Mouse (Mus musculus) heart, postnatal 25 days (tissue): ENCODE measurements around the gene Chd3. TPM values are rescaled to one million over a fixed set of nuclear protein-coding genes. Genes with fewer than 3 reads are reported as not detected.

Experiments used
- DNase-seq: peaks from one replicate; pipeline ENCODE4 v3.0.0; 2022; ENCODE audit warnings: low spot score
- intact Hi-C: fragments of 180-260 bp; cut with DNase I; formaldehyde crosslinking; loops from one replicate; pipeline ENCODE4 v1.15.1; 2025
- total RNA-seq, 2 experiments: library from RNA; stranded (reverse); gene quantifications; 2 replicates each; pipeline ENCODE4 v1.2.3; 2021

Gene Chd3
- total RNA-seq = 10 to 100 TPM; 26.4 to 27.9 TPM

DNA sequence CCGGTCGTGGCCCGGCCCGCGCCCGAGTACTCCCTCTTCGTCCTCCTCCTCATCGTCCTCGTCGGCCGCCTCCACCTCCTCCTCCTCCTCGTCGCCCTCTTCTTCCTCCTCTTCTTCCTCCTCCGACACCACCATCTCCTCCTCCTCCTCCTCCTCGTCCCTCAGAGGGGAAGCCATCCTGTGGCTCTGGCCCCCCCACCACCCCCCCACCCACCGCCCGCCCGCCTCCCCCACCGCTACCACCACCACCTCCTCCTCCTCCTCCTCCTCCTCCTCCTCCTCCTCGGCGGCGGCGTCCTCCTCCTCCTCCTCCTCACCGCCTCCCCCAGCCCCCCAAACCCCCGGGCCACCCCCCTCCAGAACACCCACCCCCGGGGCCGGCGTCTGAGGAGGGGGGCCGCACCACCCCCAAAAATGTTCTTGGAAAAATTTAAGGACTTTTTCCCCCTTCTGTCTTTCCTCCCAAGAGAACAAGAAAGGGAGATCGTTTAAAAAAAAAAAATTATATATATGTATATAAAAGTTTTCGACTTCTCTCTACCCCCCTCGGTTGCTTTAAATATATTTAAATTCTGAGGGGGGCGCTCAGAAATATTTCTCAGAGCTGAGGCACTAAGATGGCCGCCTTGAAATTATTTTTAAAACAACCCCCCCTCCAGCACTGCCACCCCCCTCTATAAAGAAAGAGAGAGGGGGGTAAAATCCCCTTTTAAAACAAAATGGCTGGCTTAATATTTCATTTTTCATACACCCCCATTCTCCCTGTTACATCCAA, at the start of gene Chd3:
TSS of gene Chd3 (minus strand) at position 192 of the 775 bp plus-strand sequence.
- intact Hi-C loops = no loop called here
- no peak for DNase-seq

DNA sequence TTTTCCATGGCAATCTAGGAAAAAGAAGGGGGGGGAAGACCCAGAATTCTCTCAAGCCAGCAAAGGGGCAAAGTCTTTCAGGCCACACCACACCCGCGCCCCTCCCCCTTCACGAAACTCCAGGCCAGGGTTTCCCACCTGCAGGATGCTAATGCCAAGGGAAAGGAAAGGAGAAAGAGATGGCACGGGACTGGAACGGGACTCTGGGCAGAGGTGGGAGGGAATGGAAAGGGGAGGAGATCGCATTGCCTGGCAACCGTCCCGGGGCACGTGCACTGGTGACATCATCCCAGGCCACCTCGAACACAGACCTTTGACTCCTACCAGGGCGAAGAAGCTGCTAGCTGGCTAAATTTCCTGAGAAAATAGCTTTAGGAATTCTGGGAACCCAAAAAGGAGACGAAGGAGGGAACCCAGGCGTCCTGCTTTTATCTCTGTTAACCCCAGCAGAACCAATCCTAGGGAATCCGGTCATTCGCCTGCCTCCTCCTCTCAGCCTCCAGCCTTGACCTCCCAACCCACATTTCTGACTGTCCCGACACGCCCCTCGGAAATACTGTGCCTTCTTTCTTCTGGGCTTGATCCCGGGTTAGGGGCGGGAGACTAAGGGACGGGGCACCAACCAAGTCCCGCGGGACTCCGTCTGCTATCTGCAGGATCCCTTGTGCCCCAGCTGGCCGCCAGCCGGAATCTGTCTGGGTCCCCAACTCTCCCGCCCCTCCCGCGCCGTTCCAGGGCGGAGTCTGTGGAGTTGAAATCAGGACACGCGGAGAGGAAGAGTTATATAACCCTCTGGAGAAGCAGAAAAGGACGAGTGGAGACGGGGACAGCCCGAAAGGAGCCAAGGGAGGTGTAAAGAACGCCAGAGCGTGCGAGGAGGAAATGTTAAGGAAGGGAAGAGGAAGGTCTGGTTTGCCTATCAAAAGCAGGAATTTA, 48.5 kb upstream of the Chd3 start:
- intact Hi-C loops = loop anchor here (1.0 kb wide), 1 partner anchor 7 kb away; no protein-coding TSS in a partner anchor
- DNase-seq = peak; percentile 92

DNA sequence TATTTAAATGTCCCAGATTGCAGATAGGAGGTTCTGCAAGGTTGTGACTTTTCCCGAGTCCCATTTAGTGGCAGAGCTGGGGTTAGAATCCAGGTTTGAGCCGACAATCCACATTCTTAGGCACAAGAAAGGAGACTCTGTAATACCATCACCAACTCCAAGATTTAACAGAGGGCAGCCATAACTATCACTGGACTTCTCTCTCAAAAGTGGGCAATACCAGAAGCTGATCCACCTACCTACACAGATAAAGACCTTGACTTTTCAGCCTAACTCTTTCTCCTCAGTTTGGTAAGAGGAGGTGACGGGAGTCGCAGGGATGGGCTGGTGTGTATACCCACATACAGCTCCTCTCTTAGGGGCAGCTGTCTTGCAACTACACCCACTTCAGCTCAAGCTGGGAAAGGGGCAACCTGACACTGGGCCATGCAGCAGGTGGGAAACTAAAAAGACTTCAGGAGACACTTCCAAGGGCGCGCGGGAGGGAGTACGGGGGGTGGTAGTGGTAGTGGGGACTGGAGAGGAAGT, 47.8 kb upstream of the Chd3 start:
- no peak for DNase-seq
- intact Hi-C loops = no loop called here

DNA sequence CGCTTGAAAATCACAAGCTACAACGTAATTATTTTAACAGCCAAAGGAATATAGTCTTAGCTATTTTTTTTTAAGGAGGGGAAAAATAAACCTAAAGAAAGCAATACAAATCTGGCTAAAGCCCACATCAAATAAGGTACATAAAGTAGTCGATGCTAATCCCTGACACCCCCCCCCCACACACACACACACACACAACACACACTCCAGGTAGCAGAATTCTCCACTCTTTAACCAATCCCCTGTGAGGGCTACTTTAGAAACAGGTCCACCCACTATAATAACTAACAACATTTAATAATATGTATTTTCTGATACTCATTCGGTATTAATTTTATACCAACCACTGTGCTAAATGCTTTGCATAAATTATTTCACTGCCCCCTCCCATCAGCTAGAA, 47.3 kb upstream of the Chd3 start:
- intact Hi-C loops = no loop called here
- DNase-seq = no peak

DNA sequence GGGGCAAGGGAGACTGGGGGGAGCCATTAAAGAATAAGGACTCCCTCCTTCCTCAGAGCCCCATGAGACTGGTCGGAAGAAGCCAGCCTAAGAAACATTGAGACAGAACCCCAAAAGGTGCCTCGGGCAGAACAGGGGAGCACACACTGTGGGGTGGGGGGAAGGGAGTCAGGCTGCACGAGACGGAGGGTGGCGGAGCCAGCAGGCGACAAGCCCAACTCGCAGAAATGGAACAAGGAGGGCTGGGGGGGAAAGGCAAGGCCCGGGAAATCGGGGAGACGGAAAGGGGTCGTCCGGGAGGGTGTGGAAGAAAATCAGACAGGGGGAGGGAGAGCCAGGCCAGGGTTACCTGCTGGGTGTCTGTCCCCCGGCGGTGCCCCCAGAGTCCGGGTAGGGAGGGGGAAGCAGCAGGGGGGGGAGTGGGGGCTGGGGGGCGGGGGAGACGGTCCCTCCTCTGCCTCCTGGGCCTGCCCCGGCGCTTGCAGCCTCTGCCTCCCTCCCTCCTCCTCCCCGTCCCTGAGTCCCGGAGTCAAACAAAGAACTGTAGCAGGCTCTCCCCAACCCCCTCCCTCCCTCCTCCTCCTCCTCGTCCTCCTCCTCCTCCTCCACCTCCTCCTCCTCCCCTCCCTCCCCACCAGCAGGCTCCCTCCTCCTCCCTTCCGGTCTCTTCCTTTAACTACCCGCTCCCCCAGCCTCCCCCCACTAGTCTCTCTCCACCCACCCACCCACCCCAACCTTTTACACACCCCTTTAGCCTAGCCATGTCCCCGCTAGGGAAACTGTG, 46.7 kb upstream of the Chd3 start:
- intact Hi-C loops = no loop called here

DNA sequence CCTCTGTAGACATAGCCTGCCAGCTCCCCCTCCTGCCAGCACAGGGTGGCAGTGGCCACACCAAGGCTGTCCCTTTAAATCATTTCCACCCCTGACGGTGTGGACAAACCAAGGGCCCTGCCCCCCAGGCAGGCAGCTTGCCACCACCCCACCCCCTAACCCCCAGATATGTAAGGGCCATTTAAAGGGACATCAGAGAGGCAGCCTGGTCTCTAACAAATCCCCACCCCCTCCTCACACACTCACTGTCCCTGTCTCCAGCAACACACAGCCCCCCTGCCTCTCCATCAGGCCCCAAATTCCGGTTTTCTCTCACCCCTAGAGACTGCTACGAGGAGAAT, 46.1 kb upstream of the Chd3 start:
- intact Hi-C loops = no loop called here
- DNase-seq = peak; percentile 43

More for the DNA sequence above, 46.7 kb upstream of the Chd3 start:
- no peak for DNase-seq

DNA sequence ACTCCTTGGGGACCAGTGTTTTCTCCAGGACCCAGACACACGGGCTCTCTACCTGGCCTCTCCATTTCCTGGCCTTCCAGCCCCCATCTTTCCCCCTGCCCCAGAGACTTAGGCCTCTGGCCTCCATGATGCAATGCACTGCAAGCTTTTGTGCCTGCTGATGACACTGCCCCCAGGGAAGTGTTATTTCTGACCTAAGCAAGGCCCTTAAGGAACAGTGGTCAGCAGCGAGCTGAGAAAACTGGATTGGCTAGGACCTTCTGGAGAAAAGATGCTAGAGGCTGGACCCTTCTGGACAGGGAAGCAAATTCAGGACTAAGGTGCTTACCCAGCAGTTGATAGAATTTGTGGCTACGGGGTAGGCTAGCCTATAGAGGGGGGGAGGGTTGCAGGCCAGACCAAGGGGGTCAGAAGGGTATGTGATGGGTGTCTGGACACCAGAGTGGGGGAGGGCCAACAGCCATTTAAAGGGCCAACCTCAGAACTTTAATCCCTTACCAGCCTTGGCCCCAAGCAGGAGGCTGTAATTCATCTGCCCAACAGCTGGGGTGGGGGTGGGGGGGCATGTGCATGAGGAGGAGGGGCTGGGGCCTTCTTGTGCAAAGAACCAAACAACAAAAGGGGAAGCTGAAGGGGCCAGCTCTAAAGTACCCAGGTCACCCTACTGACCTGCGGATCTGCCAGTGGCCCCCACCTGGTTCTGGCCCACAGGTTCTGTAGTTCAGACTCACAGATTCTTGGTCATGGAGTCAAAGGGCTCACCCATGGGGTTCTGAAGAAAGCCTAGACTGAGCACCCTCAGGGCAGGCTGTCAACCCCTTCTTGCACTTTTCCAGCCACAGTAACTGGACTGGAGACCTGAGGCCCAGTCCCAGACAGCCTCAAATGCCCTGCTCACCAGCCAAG, 45.5 kb upstream of the Chd3 start:
- no peak for DNase-seq
- intact Hi-C loops = no loop called here

DNA sequence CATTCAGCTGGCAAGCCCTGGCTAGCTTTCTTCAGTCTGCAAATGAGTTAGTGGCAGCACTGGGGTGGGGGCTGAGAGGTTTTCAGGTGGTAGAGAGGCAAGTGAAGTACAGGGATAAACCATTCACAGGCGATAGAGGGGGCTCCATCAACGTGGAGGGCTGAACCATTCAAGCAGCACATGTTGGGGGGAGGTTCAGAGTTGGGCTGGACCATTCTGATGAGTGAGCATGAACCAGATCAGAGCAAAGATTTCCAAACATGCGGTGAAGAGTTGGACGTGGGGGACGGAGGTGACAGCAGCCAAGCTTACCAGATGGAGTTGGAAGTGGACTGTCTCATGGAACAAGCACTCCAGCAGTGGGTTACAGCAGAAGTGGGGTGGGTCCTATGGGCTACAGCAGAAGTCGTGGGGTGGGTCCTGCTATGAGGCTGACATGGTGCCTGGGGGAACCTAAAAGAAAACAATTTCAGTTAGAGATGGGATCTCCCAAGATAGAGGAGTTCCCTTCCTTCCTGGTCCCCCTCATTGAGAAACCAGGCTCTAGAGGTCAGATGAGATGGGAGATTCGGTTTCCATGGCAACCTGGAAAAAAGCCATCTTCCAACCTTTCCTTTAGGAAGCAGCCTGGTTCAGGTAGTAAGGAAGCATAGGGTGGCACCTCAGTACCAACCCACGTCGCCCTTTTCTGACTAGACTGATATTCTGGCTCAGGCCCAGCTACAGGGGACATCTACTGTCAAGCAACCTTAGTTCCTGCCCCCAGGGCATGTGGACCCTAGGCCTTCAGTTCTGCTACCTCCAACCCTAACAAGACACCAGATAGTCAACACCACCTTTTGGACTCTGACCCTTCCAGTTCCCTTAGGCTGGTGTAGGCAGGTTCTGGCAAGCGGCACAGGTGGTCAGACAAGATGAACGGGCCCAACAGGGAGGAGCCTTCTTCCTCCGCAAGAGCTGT, 44.3 kb upstream of the Chd3 start, which contains the start of gene Kdm6b:
TSS of gene Kdm6b (minus strand) at position 455 of the 961 bp plus-strand sequence.
- no peak for DNase-seq
- intact Hi-C loops = no loop called here

DNA sequence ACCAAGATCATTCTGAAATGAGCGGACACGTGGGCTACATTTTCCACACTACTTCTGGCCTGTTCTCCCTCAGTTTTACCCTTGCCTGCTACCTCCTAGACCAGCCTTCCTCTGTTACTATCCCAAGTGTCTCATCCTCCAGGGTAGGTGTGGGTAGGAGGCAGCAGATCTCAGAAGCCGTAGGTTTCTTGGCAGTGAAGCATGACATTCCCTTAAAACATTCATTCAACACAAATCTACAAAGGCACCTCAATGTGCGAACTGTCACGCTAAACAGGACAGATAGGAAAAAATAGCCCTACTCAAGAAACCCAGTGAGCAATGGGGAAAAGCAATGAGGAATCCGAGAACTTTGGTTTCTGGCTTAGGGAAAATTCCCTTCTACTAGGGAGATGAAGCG, 43.3 kb upstream of the Chd3 start:
- intact Hi-C loops = no loop called here
- DNase-seq = no peak

DNA sequence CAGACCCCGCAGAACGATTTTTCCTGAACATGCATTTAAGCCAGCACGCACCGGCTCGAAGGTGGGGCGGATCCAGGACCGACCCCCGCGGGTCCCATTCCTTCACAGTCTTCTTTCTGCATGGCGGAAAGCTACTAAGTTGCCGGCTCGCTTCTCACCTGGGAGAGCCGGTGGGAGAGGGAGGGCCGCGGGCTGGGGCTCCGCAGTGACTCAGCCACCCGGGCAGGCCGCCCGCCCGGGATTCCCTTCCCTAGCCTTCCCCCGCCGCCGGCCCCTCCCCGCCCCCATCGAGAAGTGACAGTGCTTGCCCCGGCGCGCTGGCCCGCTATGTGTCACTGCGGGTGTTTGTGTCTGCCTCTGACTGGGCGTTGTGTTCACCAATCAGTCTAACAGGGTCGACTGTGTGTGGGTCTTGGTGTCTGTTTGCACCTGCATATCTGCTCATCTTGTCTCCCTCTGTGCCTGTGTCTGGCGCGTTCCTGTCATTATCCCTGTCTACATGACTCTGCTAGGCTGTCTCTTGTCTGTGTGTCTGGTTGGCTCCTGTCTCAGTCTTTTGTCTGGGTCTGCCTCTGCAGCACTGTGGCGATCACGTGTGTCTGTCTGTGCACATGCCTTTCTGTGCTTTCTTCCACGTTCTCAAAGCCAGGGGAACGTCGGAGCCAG, 42.5 kb upstream of the Chd3 start:
- peak; percentile 68 for DNase-seq
- intact Hi-C loops = no loop called here

DNA sequence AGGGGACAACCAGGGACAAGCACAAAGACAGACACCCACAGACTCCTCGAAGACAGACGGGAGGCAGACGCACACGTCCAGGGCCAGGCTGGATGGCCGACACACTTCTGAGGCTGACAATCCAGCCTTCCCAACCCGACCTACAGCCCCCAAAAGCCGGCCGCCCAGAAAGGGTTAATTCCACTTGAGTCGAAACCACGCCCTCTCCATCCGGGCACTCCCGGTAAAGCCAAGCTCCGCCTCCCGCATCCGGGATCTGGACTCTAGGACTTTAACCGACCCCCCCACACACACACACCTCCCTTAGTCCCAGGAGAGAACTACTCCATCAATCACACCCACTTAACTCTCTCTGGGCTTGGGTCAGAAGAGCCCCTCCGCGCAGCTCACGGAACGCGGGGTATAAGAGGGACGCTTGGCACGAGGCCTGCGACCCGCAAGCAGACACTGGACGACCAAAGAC, 41.9 kb upstream of the Chd3 start:
- peak; percentile 91 for DNase-seq
- intact Hi-C loops = no loop called here

DNA sequence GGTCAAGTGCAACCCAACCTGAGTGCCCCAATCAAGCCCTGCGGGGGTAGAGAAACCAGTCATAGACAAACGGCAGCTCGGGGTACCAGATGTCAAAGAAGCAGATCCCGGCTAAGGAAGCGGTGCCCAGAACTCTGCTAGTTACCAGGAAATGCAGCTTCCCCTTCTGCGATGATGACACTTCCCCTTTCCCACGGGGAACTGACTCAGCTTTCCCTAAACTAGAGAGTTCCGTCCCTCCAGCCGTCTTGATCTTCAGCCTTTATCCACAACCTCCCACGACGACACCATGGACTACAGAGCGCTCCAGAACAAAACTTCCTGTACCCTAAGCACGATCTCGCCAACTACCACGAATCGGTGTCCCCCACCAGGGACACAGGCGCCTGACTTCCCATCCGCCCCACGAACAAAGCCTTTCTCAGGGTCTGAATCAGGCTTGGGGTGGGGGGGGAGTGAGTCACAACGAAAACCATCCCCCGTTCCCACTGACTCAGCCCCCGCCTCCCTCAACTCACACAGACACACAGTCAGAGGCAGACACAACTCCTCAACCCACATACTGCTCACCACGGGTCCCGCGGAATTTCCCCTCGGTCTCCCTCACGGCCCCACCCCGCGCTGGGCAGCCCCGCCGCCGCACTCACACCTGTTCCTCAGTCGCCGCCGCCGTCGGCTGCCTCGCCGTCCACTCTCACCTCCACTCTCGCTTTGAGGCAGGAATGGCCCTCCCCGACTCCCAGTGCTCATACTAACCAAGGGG, 41.3 kb upstream of the Chd3 start:
- intact Hi-C loops = loop anchor here (1.0 kb wide), 1 partner anchor 8 kb away; no protein-coding TSS in a partner anchor
- peak; percentile 68 for DNase-seq

DNA sequence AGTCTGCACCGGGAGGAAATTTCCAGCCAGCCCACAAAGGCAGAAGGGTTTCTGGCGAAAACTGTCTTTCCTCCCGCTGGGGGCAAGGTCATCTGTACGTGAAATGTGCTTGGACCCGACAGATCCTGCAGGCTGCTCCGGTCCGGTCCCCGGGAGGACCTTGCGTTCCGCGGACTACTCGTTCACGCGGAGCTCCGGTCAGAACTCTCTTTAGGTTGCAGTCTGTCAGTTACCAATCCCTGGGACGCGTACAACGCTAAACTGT, 40.8 kb upstream of the Chd3 start:
- intact Hi-C loops = loop anchor here (1.0 kb wide), 1 partner anchor 8 kb away; no protein-coding TSS in a partner anchor
- DNase-seq = no peak

DNA sequence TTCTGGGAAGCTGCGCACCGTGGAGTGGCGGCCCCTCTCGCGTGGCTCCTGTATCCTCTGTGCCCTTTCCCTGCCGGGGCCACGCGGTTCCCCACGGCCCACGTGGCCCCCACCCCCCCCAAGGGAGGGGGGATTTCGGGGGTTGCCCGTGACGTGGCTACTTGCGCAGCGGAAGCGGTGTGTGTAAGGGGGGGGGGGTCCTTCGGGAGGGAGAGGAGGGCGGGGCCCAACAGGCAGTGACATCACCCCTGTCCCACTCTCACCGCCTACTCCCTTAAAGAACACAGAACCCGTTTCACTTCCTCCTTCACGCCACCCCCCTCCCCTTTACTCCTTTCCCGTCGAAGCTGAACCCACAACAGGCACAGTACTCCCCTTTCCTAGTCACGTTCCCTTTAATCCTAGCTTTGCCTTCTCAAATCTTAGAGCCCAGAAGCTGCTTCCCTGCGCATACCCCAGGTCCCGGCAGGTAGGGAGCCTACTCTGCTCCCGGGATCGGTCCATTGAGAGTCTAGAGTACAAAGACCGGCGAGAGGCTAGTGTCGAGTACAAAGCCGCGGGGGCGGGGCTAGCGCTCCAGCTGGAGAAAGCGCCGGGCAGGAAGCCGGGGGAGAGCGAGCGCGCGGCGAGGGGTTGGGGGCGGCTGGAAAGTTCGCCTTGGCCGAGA, 40.3 kb upstream of the Chd3 start:
- DNase-seq = peak; percentile 72
- intact Hi-C loops = loop anchor here (1.0 to 10.0 kb wide), 2 partner anchors 9 to 585 kb away; partner anchors contain the start of genes Gabarap and Phf23

DNA sequence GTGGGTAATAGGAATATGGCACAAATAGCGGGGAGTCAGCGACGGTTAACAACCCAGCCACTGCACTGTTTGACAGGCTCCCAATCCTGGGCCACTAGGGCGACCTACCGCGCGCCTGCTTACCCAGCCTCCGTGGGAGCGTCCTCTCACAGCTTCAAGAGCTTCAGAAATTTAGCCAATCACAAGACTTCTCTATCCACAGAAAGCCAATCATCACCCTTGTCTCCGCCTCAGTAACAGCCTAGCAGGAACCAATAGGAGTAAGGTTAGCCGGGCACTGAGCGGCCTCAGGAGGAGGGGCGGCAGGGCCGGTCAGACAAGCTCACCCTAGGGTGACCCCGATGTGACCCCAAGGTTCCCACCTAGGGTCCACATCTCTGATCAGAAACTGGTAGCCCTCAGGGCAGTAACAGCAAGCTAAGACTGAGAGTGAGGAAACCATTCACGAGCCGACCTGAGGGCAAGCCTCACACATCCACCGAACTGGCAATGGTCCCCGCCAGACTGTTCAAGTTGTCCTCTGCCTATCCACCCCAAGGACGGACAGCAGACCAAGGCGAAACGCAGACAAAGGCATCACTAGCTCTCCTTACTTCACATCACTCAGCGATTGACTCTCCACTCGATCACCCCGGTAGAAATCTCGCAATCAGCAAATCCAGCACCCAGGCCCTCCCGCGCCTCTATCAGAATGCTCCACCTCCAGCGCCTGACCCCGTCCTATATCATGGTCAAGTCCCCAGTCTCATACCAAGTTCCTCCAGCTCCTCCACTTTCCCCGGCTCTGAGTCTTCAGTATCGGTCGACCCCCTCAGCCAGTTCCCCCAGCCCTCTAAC, 39.6 kb upstream of the Chd3 start:
- peak; percentile 80 for DNase-seq
- intact Hi-C loops = loop anchor here (10.0 kb wide), 1 partner anchor 586 kb away; the partner anchor contains the start of genes Gabarap and Phf23
